Mouse (Mus musculus) layer of hippocampus, adult 11-12 months (tissue): Measurements from ENCODE around the gene Zfp750.

ENCODE experiments used
- DNase-seq: peaks from one replicate; pipeline ENCODE4 v3.0.0; 2022; ENCODE audit warnings: low spot score

Gene Zfp750

GRCm38 (mm10) chr11:121536528-121536927 is 17.4 kb upstream of the Zfp750 start:
- no peak for DNase-seq

- no peak for DNase-seq
Measured at GRCm38 (mm10) chr11:121529747-121530146, 10.6 kb upstream of the Zfp750 start.

GRCm38 (mm10) chr11:121524191-121524590 is 5.1 kb upstream of the Zfp750 start:
- DNase-seq, result no peak

GRCm38 (mm10) chr11:121522156-121522762 is 3.1 kb upstream of the Zfp750 start:
- DNase-seq, result no peak

- no peak for DNase-seq
Measured at GRCm38 (mm10) chr11:121520761-121521160, 1.6 kb upstream of the Zfp750 start.

GRCm38 (mm10) chr11:121519703-121520102 is 570 bp upstream of the Zfp750 start:
- no peak for DNase-seq

GRCm38 (mm10) chr11:121517687-121518465 is 1.3 kb downstream of the Zfp750 start:
- no peak for DNase-seq

GRCm38 (mm10) chr11:121516906-121517305 is 2.2 kb downstream of the Zfp750 start:
- DNase-seq, result no peak

GRCm38 (mm10) chr11:121515996-121516395 is 3.1 kb downstream of the Zfp750 start:
- no peak for DNase-seq

- peak; percentile 48 for DNase-seq
Measured at GRCm38 (mm10) chr11:121512896-121513572, 6.1 kb downstream of the Zfp750 start.

GRCm38 (mm10) chr11:121510512-121511246 is 8.5 kb downstream of the Zfp750 start:
- no peak for DNase-seq

GRCm38 (mm10) chr11:121508478-121508877 is 10.7 kb downstream of the Zfp750 start:
- DNase-seq, result no peak

- DNase-seq, result no peak
Measured at GRCm38 (mm10) chr11:121502000-121502860, 16.9 kb downstream of the Zfp750 start.

- DNase-seq, result no peak
Measured at GRCm38 (mm10) chr11:121501525-121501924, 17.6 kb downstream of the Zfp750 start.

GRCm38 (mm10) chr11:121500595-121500994 is 18.5 kb downstream of the Zfp750 start:
- DNase-seq, result no peak

- DNase-seq, result no peak
Measured at GRCm38 (mm10) chr11:121490651-121491050, 28.5 kb downstream of the Zfp750 start.

GRCm38 (mm10) chr11:121485882-121486281 is 33.3 kb downstream of the Zfp750 start:
- DNase-seq, result no peak

- DNase-seq, result no peak
Measured at GRCm38 (mm10) chr11:121481129-121481528, 38.0 kb downstream of the Zfp750 start.

GRCm38 (mm10) chr11:121479476-121480203 is 39.5 kb downstream of the Zfp750 start:
- DNase-seq, result no peak

- peak; percentile 75 for DNase-seq
Measured at GRCm38 (mm10) chr11:121475699-121476415, 43.3 kb downstream of the Zfp750 start.
